Mouse (Mus musculus): ENCODE measurements at regions not wholly inside any gene's neighbourhood (a gene's known extent, or its start where the extent isn't known, plus 50 kb on each side); places are given as distances from the start of the nearest gene placed in this dataset.
"Not testable (repeated sequence)": the region's sequence is repeated elsewhere in the genome, so short reads cannot be mapped to it uniquely, and the experiment has no call there.

- intact Hi-C loops (cut with DNase I): no loop called here
- no peak for DNase-seq
Measured at GRCm38 (mm10) chr17:14144082-14144481, 60.0 kb downstream of the Dact2 start.

DNA sequence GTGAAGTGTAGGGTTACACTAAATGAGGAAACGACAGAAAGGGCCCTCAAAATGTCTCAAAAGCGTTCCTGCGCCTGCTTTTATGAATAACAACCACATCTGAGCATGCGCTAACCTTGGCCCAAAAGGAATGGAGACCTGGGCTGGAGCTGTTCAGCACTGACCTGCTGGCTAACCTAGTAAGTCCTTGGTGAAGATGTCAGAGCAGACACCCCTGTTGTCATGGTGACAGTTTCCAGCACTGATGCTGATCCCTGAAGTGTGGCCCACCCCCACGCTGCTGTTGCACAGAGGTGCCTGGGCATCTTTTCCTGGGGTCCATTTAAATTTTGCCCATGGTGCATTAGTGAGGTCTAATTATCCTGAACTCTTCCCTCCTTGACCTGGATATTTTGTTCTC, 62.4 kb downstream of the Dact2 start:
- intact Hi-C loops (cut with DNase I): no loop called here
- DNase-seq: no peak

GRCm38 (mm10) chr17:14140266-14140665, 63.8 kb downstream of the Dact2 start:
- no peak for DNase-seq
- intact Hi-C loops (cut with DNase I): no loop called here

DNA sequence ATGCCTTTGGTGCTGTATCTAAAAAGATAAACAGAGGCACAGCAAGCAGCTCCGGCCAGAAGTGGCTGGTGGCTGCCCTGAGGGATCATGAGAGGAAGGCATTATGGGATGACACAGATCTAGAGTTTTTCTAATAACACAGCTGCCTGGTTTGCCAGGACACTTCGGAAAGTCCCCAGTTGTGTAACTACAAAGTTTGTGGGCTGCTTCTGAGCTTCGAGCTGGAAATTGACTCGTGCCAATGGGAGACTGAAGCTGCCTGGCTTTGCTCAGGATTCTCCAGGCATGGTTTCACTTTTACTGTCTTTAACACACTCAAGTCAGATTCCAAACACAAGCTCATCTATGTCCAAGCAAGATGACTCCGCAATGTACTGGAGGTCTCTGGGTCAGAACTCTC, 65.2 kb downstream of the Dact2 start:
- intact Hi-C loops (cut with DNase I): loop anchor here (10.0 kb wide), 1 partner anchor 376 kb away; no protein-coding TSS in a partner anchor
- no peak for DNase-seq

GRCm38 (mm10) chr17:14136702-14137315, 67.3 kb downstream of the Dact2 start:
- DNase-seq: peak; percentile 42 to 65
- intact Hi-C loops (cut with DNase I): loop anchor here (10.0 kb wide), 1 partner anchor 378 kb away; no protein-coding TSS in a partner anchor

DNA sequence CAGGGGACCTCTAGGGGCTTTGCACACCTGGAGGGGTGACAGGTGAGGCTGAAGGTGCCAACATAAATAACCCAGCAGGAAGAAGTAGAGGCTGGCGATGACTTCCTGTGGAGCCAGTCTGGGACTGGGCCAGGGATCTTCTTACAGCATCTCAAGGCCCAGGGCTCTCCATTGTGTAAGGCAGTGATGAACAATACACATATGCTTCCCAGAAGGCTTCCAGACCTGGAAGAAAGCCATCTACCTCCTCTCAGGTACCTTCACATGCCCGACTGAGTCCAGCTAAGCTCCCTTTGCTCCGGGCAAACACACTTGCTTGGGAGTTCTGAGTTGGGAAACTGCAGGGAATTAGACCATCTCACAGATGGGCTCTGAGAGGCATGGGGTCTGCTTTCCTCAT, 69.5 kb downstream of the Dact2 start:
- no peak for DNase-seq
- intact Hi-C loops (cut with DNase I): loop anchor here (5.0 to 10.0 kb wide), 2 partner anchors 68 to 380 kb away; partner anchors contain the start of gene Dact2

DNA sequence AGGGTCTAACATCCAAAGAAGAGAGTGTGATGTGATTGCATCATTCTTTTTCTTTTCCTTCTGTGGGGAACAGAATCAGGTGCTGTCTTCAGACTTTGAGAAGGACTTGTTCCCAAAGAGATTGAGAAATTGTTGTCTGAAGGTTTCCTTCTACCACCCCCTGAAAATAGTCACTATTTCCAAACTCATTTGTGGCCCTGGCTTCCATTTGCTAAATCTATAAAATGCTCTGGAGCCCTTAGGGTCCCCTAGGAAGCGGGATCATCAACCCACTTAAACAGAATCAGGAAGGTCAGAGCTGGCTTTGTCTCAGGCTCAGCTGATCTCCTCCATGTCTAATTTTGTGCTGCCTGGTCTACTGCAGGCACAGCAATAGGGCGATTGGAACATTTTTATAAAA, 70.1 kb downstream of the Dact2 start:
- intact Hi-C loops (cut with DNase I): loop anchor here (5.0 to 10.0 kb wide), 2 partner anchors 68 to 381 kb away; partner anchors contain the start of gene Dact2

GRCm38 (mm10) chr17:14127031-14127430, 67.7 kb upstream of the Gm7358 start:
- DNase-seq; intact Hi-C loops (cut with DNase I): not testable (repeated sequence)

More for the DNA sequence above, 70.1 kb downstream of the Dact2 start:
- DNase-seq: no peak

- intact Hi-C loops (cut with DNase I): no loop called here
- DNase-seq: no peak
Measured at GRCm38 (mm10) chr17:14118863-14119262, 59.5 kb upstream of the Gm7358 start.

- intact Hi-C loops (cut with DNase I): no loop called here
- peak in 1 of 2 experiments; percentile 5 for DNase-seq
Measured at GRCm38 (mm10) chr17:14116223-14116622, 56.9 kb upstream of the Gm7358 start.

- intact Hi-C loops (cut with DNase I): loop anchor here (2.0 kb wide), 1 partner anchor 94 kb away; no protein-coding TSS in a partner anchor
- DNase-seq: no peak
Measured at GRCm38 (mm10) chr17:14114856-14115255, 55.5 kb upstream of the Gm7358 start.

- intact Hi-C loops (cut with DNase I): loop anchor here (2.0 kb wide), 1 partner anchor 109 kb away; no protein-coding TSS in a partner anchor
- peak; percentile 16 to 37 for DNase-seq
Measured at GRCm38 (mm10) chr17:14111692-14112091, 52.4 kb upstream of the Gm7358 start.

Data from heart, postnatal 14 days (tissue).